Mouse (Mus musculus): Measurements from ENCODE around the gene Strn4. TPM values are rescaled to one million over a fixed set of nuclear protein-coding genes. Genes with fewer than 3 reads are reported as not detected.

Strn4 gene
- total and polyA plus RNA-seq, 3 experiments, result 46.0 to 74.5 (median 63.5) TPM

- in situ Hi-C loops (cut with MboI; ENCODE audit: low pct_ligation_motif_present, low pct_unique_long_range_greater_than_20kb, low sequenced_read_pairs), result loop anchor here (25.0 kb wide), 1 partner anchor 839 kb away; the partner anchor contains the start of gene Nop53
- no peak for DNase-seq (ENCODE audit: extremely low read depth)
These were observed 39.8 kb upstream of the Strn4 start for GRCm38 (mm10) chr7:16775888-16776287.

GRCm38 (mm10) chr7:16780076-16780475 lies 35.6 kb upstream of the Strn4 start:
- in situ Hi-C loops (cut with MboI; ENCODE audit: low pct_ligation_motif_present, low pct_unique_long_range_greater_than_20kb, low sequenced_read_pairs), result loop anchor here (5.0 to 25.0 kb wide), 2 partner anchors 33 to 843 kb away; partner anchors contain the start of gene Nop53
- no peaks in the 10 kb centered on the region for H3K27me3 ChIP-seq (replicated peaks)
- H3K36me3 ChIP-seq (replicated peaks in 1 of 2; ENCODE audit: control insufficient read depth in 1 of 2, insufficient read depth in 1 of 2, low read length in 1 of 2), result peaks cover 0 to 3% of the 10 kb centered on the region in 2 experiments
- H3K9ac ChIP-seq (ENCODE audit: insufficient read depth, low read depth), result no peak overlapping the region
- H3K27ac ChIP-seq (ENCODE audit: insufficient read depth, low read depth), result no peak overlapping the region
- no peak overlapping the region for H3K4me3 ChIP-seq (replicated peaks in 1 of 3; ENCODE audit: low read depth in 2 of 3, low read length in 2 of 3, poor library complexity in 1 of 3)
- no peak overlapping the region for H3K4me2 ChIP-seq (ENCODE audit: insufficient read depth, low read depth, poor library complexity, severe bottlenecking)
- peaks cover 35% of the 10 kb centered on the region for H3K79me2 ChIP-seq (replicated peaks; ENCODE audit: control insufficient read depth, extremely low read depth, insufficient read depth, poor library complexity, severe bottlenecking)
- DNase-seq (ENCODE audit: extremely low read depth), result no peak
- dilution Hi-C loops (cut with MboI; ENCODE audit: extremely low pct_ligation_motif_present, extremely low pct_unique_long_range_greater_than_20kb, low sequenced_read_pairs), result no loop called here
- TF ChIP-seq CHD1 (IDR thresholded peaks at IDR 0.05; ENCODE audit: low read depth, low read length) (no peak), RAD21 (IDR thresholded peaks at IDR 0.05; ENCODE audit: low read depth, low read length) (no peak), IRF4 (IDR thresholded peaks at IDR 0.05; ENCODE audit: low read depth, low read length) (no peak), MXI1 (IDR thresholded peaks at IDR 0.05; ENCODE audit: low read depth, low read length) (no peak), POLR2AphosphoS2 (IDR thresholded peaks at IDR 0.05; ENCODE audit: low read depth, low read length) (no peak), CTCF (conservative IDR thresholded peaks at IDR 0.05 in 1 of 2, IDR thresholded peaks at IDR 0.05 in 1 of 2; ENCODE audit: low read depth in 2 of 2, low read length in 2 of 2) (no peak), UBTF (IDR thresholded peaks at IDR 0.05; ENCODE audit: low read depth, low read length) (no peak), JUND (conservative IDR thresholded peaks at IDR 0.05; ENCODE audit: low read depth, low read length) (no peak)
- peaks cover 2% of the 10 kb centered on the region for H3K9me3 ChIP-seq (replicated peaks; ENCODE audit: low read length)
- peaks cover 0 to 5% of the 10 kb centered on the region in 2 experiments; a peak in 2 of 4 replicates for H3K4me1 ChIP-seq (ENCODE audit: control insufficient read depth in 1 of 2, insufficient read depth in 2 of 2)

More at GRCm38 (mm10) chr7:16775888-16776287, 39.8 kb upstream of the Strn4 start:
- peaks cover 2% of the 10 kb centered on the region for H3K27me3 ChIP-seq (replicated peaks)
- no peaks in the 10 kb centered on the region for H3K36me3 ChIP-seq (replicated peaks in 1 of 2; ENCODE audit: control insufficient read depth in 1 of 2, insufficient read depth in 1 of 2, low read length in 1 of 2)
- no peak for TF ChIP-seq CTCF (conservative IDR thresholded peaks at IDR 0.05 in 1 of 2, IDR thresholded peaks at IDR 0.05 in 1 of 2; ENCODE audit: low read depth in 2 of 2, low read length in 2 of 2)
- H3K79me2 ChIP-seq (replicated peaks; ENCODE audit: control insufficient read depth, extremely low read depth, insufficient read depth, poor library complexity, severe bottlenecking), result no peaks in the 10 kb centered on the region
- H3K4me3 ChIP-seq (replicated peaks in 1 of 3; ENCODE audit: low read depth in 2 of 3, low read length in 2 of 3, poor library complexity in 1 of 3), result no peak overlapping the region
- peaks cover 8% of the 10 kb centered on the region for H3K9me3 ChIP-seq (replicated peaks; ENCODE audit: low read length)
- peaks cover 0 to 4% of the 10 kb centered on the region in 2 experiments; a peak in 2 of 4 replicates for H3K4me1 ChIP-seq (ENCODE audit: control insufficient read depth in 1 of 2, insufficient read depth in 2 of 2)
- dilution Hi-C loops (cut with MboI; ENCODE audit: extremely low pct_ligation_motif_present, extremely low pct_unique_long_range_greater_than_20kb, low sequenced_read_pairs), result no loop called here
- no peak overlapping the region for H3K27ac ChIP-seq (ENCODE audit: insufficient read depth, low read depth)
- H3K9ac ChIP-seq (ENCODE audit: insufficient read depth, low read depth), result no peak overlapping the region
- H3K4me2 ChIP-seq (ENCODE audit: insufficient read depth, low read depth, poor library complexity, severe bottlenecking), result no peak overlapping the region

GRCm38 (mm10) chr7:16780825-16781554 lies 34.7 kb upstream of the Strn4 start, which contains the start of gene Slc1a5:
Gene Slc1a5 (plus strand): TSS chr7:16781340.
- Histone ChIP-seq H3K9ac (ENCODE audit: insufficient read depth, low read depth) (peak within 1 kb of the TSS; percentile 74), H3K27ac (ENCODE audit: insufficient read depth, low read depth) (peak within 1 kb of the TSS; percentile 5), H3K36me3 (replicated peaks in 1 of 2; ENCODE audit: control insufficient read depth in 1 of 2, insufficient read depth in 1 of 2, low read length in 1 of 2) (peaks cover 5 to 11% of the 10 kb centered on the region in 2 experiments), H3K27me3 (replicated peaks) (no peaks in the 10 kb centered on the region), H3K4me3 (replicated peaks in 1 of 3; ENCODE audit: low read depth in 2 of 3, low read length in 2 of 3, poor library complexity in 1 of 3) (peak within 1 kb of the TSS; percentile 76 to 99 (median 79)), H3K9me3 (replicated peaks; ENCODE audit: low read length) (peaks cover 2% of the 10 kb centered on the region), H3K4me2 (ENCODE audit: insufficient read depth, low read depth, poor library complexity, severe bottlenecking) (peak within 1 kb of the TSS; percentile 57), H3K79me2 (replicated peaks; ENCODE audit: control insufficient read depth, extremely low read depth, insufficient read depth, poor library complexity, severe bottlenecking) (peaks cover 44% of the 10 kb centered on the region), H3K4me1 (ENCODE audit: control insufficient read depth in 1 of 2, insufficient read depth in 2 of 2) (peaks cover 6 to 13% of the 10 kb centered on the region in 2 experiments)
- dilution Hi-C loops (cut with MboI; ENCODE audit: extremely low pct_ligation_motif_present, extremely low pct_unique_long_range_greater_than_20kb, low sequenced_read_pairs) (no loop called here), in situ Hi-C loops (cut with MboI; ENCODE audit: low pct_ligation_motif_present, low pct_unique_long_range_greater_than_20kb, low sequenced_read_pairs) (loop anchor here (5.0 to 25.0 kb wide), 2 partner anchors 34 to 844 kb away; partner anchors contain the start of gene Nop53)
- peak; percentile 99 for DNase-seq (ENCODE audit: extremely low read depth)
- peak; percentile 36; the same call in 1 of the 2 replicates for TF ChIP-seq NRF1 (IDR thresholded peaks at IDR 0.05; ENCODE audit: low read depth, low read length)
- peak; percentile 58 for TF ChIP-seq IRF4 (IDR thresholded peaks at IDR 0.05; ENCODE audit: low read depth, low read length)
- TF ChIP-seq CHD1 (IDR thresholded peaks at IDR 0.05; ENCODE audit: low read depth, low read length), result no peak
- no peak for TF ChIP-seq ETS1 (conservative IDR thresholded peaks at IDR 0.05; ENCODE audit: low read depth, low read length)
- TF ChIP-seq TBP (conservative IDR thresholded peaks at IDR 0.05; ENCODE audit: low read depth, low read length), result peak; percentile 97
- peak; percentile 100 for TF ChIP-seq POLR2A (IDR thresholded peaks at IDR 0.05; ENCODE audit: low read depth, low read length)
- peak; percentile 92 for TF ChIP-seq MAX (IDR thresholded peaks at IDR 0.05; ENCODE audit: low read length)
- TF ChIP-seq UBTF (IDR thresholded peaks at IDR 0.05; ENCODE audit: low read depth, low read length), result no peak
- TF ChIP-seq ELF1 (IDR thresholded peaks at IDR 0.05; ENCODE audit: low read depth, low read length), result peak; percentile 87
- TF ChIP-seq TCF12 (IDR thresholded peaks at IDR 0.05; ENCODE audit: low read depth, low read length), result peak; percentile 99
- peak; percentile 70; the same call in 1 of the 2 replicates for TF ChIP-seq MAZ (IDR thresholded peaks at IDR 0.05; ENCODE audit: low read depth, low read length)
- TF ChIP-seq BHLHE40 (IDR thresholded peaks at IDR 0.05; ENCODE audit: low read depth, low read length), result peak; percentile 33; the same call in 1 of the 2 replicates
- TF ChIP-seq ZNF384 (IDR thresholded peaks at IDR 0.05; ENCODE audit: low read depth, low read length), result no peak
- no peak for TF ChIP-seq ZKSCAN1 (IDR thresholded peaks at IDR 0.05; ENCODE audit: borderline replicate concordance, low read depth, low read length)
- TF ChIP-seq SMC3 (IDR thresholded peaks at IDR 0.05; ENCODE audit: low read depth, low read length), result no peak
- no peak for TF ChIP-seq JUN (IDR thresholded peaks at IDR 0.05; ENCODE audit: insufficient read depth, low read depth, low read length)
- no peak for TF ChIP-seq CTCF (conservative IDR thresholded peaks at IDR 0.05 in 1 of 2, IDR thresholded peaks at IDR 0.05 in 1 of 2; ENCODE audit: low read depth in 2 of 2, low read length in 2 of 2)
- TF ChIP-seq ZC3H11A (IDR thresholded peaks at IDR 0.05; ENCODE audit: low read depth, low read length), result no peak
- peak; percentile 97 for TF ChIP-seq MXI1 (IDR thresholded peaks at IDR 0.05; ENCODE audit: low read depth, low read length)

Measured in CH12.LX (cell line).